Mouse (Mus musculus) heart, adult 8-10 months (tissue): ENCODE data around the gene Borcs7. TPM values are rescaled to one million over a fixed set of nuclear protein-coding genes. Genes with fewer than 3 reads are reported as not detected.

ENCODE experiments used
- DNase-seq: peaks from one replicate; pipeline ENCODE4 v3.0.0; 2022; ENCODE audit warnings: low spot score
- total RNA-seq, 4 experiments: library from RNA; stranded (reverse); gene quantifications; 2 replicates each; pipeline ENCODE4 v1.2.4; 2022

Borcs7 gene
- total RNA-seq, result 10 to 100 TPM in 1 of 4 experiments, 1 to 10 TPM in 3; 7.7 to 11.1 (median 8.6) TPM

GRCm38 (mm10) chr19:46689460-46690372 is at the start of gene Borcs7:
TSS of gene Borcs7 (plus strand) at chr19:46689906.
- peak; percentile 93 for DNase-seq

- DNase-seq, result no peak
These were observed 48.9 kb upstream of the Borcs7 start for GRCm38 (mm10) chr19:46640780-46641179.

GRCm38 (mm10) chr19:46641420-46642085 is 48.2 kb upstream of the Borcs7 start:
- peak; percentile 84 for DNase-seq

DNA sequence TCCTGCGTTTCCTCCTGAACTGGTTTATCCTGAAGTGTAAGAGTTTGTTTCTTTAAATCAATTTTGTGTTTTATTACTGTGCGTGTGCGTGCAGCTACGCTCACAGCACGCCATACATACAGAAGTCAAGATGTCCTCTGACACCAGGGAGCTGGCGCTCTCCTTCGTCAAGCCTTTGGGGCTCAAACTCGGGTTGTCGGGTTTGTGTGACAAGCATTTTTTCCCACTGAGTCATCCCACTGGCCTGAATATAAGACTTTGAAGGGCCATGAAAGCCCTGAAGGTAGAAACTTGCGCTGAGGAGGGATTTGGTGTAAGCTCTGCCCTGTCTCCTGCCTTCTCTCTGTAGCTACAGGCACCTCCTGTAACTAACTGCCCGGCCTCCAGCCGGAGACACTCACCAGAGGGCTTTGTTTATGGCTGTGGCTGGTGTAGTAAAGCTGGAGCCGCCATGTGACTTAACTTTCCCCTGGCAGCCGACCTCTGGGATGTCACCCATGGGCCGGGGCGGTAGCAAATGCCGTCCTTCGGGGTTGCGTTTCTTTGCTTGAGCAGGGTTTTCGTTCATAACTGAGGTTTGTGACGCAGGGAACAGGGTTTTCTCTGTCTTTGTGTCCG is 47.5 kb upstream of the Borcs7 start:
- DNase-seq, result no peak

- no peak for DNase-seq
These were observed 46.5 kb upstream of the Borcs7 start for GRCm38 (mm10) chr19:46643236-46643635.

- no peak for DNase-seq
These were observed 45.3 kb upstream of the Borcs7 start for GRCm38 (mm10) chr19:46644343-46644792.

GRCm38 (mm10) chr19:46644793-46645602 is 44.7 kb upstream of the Borcs7 start:
- DNase-seq, result peak; percentile 82

DNA sequence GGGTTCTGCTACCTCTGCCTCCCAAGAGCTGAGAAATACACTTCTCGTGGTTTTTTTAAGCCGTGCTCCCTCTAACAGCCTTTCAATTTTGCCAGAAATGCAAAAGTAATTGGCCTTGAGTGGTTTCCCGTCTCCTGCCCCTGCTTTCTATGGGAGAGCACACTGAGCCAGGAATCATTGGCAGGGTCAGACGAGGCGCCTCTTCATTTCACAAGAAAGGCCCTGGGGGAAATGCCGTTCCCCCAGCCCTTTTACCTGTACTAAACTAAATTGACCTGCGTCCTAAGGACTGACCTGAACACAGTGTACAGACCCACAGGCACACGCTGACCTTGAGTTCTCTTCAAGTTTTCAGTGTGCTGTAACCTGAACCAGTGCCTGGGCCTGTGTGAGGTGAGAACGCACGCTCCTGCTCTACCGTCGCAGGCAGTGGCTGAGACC is 43.6 kb upstream of the Borcs7 start:
- DNase-seq, result no peak

DNA sequence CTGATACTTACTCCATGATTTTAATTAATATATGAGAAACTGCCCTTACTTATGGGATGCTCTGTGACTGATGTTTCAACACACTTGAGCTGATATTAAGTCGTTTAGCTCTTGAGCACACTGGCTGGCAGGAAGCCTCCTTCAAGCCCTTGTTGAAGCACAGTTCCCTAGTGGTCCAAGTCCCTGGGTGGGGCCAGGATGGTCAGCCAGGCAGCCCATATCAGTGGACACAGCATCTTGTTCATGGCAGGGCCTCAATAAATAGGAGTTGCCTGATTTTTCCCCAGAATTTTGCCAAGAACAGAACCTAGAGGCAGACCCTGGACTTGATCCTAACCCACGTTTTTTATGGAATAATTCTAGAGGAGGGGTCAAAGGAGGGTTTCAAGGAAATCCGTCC is 42.5 kb upstream of the Borcs7 start:
- DNase-seq, result peak; percentile 29

GRCm38 (mm10) chr19:46647850-46648249 is 41.9 kb upstream of the Borcs7 start:
- no peak for DNase-seq

GRCm38 (mm10) chr19:46648565-46648964 is 41.1 kb upstream of the Borcs7 start:
- DNase-seq, result peak; percentile 33

DNA sequence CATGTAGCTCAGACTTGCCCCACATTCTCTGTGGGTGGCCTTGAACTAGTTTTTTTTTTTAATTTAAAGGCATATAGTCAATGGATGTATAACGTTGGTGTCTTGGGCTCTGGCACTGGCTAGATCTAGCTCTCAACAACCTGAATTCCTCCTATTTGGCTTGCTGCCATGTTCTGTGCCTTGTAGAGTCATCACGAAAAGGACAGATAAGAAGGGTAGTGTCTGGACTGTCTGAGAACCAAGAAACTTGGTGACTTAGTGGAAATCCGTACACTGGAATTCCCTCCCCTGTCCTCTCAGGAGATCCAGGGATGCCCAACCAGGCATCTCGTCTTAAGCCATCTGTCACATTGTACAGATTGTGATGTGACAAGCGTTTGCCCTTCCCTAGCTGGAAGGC is 36.5 kb upstream of the Borcs7 start:
- no peak for DNase-seq

DNA sequence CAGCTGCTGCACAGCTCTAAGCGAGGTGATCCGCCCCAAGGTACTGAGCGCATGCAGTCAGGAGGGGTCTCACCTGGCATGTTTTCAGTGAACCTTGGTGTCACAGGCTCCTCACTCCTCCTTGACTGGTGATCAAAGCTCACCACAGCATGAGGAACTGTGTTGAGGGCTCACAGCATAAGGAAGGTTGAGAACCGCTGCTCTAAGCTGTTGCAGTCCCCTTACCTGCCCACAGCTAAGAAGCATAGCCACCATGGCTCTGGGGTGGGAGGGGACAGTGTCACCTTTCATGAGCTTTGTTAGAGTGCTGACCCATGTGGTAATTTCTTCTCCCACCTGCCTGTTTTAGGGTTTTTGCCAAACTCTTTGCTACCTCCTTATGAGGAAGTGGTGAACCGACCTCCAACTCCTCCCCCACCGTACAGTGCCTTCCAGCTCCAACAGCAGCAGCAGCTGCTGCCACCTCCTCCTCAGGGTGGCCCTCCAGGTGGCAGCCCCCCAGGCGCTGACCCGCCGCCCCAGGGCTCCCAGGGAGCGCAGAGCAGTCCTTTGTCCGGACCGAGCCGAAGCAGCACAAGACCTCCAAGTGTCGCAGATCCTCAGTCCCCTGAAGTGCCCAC is 36.0 kb upstream of the Borcs7 start:
- DNase-seq, result no peak

GRCm38 (mm10) chr19:46655626-46656025 is 34.1 kb upstream of the Borcs7 start:
- DNase-seq, result no peak

GRCm38 (mm10) chr19:46656151-46656840 is 33.4 kb upstream of the Borcs7 start:
- no peak for DNase-seq

GRCm38 (mm10) chr19:46657339-46658020 is 32.2 kb upstream of the Borcs7 start:
- DNase-seq, result no peak

DNA sequence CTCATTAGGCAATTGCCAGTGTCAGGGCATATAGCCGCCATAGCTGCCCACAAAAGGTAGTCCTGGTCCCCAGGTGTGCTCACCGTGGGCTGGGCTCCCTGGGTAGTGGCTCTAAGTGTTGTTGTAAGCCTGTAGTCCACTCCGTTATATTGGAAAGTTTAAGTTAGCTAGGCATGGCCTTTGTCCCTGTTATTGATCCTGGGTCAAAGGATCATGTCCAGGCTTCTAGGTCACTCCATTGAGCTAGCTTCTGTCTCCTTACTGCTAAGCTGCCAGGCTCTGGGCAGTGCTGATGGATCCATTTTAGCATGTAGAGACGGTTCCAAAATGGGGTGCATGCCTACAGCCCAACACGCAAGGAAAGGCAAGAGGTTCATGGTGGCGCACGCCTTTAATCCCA is 31.4 kb upstream of the Borcs7 start:
- DNase-seq, result no peak

DNA sequence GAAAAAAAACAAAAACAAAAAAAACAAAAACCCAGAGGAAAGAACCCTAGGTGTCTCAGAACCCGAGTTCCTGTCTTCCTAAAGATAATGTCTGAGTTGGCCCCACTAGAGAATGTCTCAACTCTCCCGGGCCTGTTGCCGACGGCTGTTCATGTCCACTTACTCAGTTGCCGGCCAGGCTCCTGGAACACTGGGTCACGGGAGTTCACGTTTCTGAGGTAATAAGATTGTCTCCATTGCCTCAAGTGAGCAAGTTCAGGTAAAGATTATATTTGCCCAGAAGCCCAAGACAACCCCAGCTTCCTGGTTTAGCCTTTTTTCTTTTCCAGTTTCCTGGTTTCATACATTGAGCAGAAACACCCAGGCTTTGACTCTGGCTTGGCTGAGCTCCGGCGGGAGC is 30.9 kb upstream of the Borcs7 start:
- DNase-seq, result no peak

GRCm38 (mm10) chr19:46661511-46661910 is 28.2 kb upstream of the Borcs7 start:
- no peak for DNase-seq

DNA sequence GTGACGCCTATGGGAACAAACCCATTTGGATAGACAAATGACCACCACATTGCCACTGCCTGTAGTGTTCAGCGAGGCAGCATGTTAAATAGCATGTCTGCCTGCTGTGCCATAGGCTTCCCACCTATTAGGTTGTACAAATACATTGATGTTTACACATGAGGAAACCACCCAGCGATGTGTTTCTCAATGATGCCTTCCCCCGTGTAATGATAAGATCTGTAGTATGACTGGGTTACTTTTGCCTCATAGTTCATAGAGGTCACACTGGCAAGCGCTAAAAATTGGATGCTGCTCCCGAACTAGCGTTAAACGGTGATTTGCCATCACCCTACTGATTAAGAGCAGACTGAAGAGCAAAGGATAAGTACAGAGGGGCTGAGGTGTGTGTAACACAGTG is 27.5 kb upstream of the Borcs7 start:
- no peak for DNase-seq
